Mouse (Mus musculus) cerebral cortex, adult 2 months (tissue): ENCODE results near the gene Tbc1d22a.

Source experiments
- WGBS: fragments of 180-500 bp; shearing (Covaris S2); methylation state at CpG from one replicate; pipeline ENCODE4 v1.1.7; 2018; 5-methylcytosine and 5-hydroxymethylcytosine counted together

Tbc1d22a gene

DNA sequence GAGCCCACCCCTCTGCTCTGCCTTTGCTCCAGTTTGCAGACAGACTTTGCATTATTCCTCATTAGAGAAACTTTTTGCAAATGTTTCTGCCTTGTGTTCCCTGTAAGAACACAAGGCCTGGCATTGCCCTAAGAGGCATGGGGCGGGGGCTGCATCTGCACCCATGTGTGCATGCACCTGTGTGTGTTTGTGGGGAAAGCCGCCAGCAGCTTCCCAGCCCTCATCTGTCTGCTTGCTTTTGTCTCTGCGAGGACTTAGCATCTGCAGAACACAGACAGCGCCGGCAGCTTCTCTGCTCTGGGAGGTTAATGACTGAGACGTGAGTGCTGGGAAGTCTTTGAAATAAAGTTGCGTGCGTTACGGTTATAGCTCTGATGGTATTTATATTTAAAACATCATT, 120.5 kb downstream of the Tbc1d22a start:
- 96% methylated on average over 9 of the region's 9 CpGs for WGBS

DNA sequence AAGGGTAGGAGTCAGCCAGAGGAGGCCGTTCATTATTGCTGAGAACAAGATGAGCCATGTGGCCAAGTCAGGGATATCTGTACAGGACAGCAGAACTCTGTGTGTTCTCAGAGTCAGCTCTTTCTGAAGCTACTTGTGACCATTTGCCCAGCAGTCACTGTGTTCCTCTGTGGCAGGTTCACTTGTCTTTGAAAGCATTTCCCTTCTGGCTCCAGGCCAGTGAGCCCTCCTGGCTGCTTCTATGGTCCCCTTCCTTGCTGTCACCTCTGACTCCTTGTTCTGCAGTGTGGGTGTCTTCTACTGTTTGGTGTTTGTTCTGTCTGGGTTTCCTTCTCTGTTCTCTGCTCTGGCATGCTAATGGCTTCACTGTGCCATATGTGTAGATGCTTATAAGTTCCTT, 121.5 kb downstream of the Tbc1d22a start:
- WGBS: 44% methylated on average over 1 of the region's 1 CpGs

DNA sequence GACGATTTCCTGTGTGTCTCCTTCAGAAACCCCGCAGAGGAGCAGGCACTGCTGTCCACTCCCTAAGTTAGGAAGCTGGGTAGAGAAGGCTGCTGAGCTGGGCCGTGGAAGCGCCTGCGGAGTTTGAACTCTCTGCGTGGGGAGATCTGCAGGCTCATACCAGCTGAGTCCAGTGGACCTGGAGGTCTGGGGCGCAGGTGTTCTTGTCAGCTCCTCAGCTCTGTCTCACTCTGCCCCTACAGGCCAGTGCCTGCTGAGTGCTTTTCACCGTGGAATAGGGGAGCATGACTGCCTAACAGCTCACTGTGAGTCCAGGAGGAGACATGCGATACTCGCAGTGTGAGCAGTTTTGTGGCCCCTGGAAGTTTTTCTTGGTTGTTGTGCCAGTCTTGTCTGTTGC, 123.5 kb downstream of the Tbc1d22a start:
- 91% methylated on average over 10 of the region's 10 CpGs for WGBS

DNA sequence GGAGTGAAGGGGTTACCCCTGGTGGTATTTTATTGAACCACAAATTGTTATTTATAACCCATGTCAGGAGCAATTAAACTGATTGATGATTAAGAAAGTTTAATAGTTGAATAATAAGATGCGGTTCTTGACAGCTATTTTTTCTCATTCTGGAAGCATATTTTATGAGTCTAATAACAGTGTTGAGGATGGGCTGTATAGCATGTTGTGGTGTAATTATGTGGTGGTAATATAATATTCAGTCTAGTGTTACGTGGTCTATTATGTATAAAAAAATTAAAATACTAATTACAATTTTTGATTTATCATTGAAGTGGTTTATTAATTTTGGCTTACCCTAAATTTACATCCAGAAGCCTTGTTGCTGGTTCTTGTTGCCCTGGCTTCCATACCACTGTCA, 125.5 kb downstream of the Tbc1d22a start:
- WGBS: 98% methylated on average over 2 of the region's 2 CpGs

DNA sequence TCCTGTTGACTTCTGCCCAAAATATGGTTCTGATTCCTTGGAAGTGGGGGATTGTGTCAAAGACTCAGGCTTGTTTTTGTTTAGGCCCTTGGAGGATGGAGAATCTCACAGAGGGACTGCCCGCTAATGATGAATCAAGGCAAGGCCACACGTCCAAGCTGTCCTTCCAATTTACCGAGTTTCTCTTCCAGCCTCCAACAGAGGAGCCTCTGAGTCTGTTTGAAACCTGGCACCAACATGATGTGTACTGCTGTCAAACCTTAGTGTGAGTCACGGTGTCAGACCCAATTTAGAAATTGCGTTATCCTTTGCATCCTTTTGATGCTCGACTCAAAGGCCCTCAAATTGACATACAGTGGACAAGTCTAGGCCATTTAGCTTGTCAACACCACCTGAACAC, 126.5 kb downstream of the Tbc1d22a start:
- WGBS: 78% methylated on average over 6 of the region's 6 CpGs

- 81% methylated on average over 8 of the region's 8 CpGs for WGBS
These were observed 128.5 kb downstream of the Tbc1d22a start for GRCm38 (mm10) chr15:86342637-86343375.

GRCm38 (mm10) chr15:86344906-86345331, 130.7 kb downstream of the Tbc1d22a start:
- 33% methylated on average over 8 of the region's 8 CpGs for WGBS

DNA sequence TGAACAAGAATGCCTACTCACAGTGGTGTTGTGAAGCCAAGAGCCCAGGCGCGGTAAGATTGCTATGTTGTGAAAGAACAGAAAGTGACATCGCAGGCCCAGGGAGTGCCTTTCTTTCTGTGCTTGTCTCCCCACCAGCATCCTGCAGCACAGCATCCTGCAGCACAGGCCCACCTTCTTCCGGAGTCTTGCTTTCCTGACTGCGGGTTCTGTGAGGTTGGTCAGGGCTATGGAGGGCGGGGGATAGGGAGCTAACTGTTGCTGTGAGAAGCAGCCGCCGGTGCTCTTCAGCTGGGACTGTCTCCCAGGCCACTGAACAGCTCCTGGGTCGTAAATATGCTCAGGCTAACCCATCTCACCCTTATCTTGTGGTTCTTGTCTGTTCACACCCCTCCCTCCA, 131.6 kb downstream of the Tbc1d22a start:
- WGBS: 74% methylated on average over 9 of the region's 9 CpGs

DNA sequence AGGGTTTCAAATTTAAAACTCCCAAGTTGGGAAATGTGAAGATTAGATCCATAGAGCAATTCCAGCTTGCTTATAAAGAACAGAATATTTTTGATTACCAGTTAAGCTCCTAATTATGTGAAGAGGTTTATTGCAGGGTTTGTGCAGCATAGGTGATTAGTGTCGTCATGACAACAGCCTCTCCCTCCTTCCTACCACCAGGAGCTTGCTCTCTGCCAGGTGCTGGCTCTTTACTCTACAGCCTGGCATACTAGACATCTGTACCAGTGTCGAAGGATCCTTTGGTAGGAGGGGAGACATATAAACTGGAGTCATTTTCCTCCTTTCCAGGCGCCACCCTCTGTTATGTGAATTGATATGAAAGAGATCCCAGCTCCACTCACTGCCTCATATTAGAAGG, 132.3 kb downstream of the Tbc1d22a start:
- WGBS: 81% methylated on average over 3 of the region's 3 CpGs

- 91% methylated on average over 2 of the region's 2 CpGs for WGBS
These were observed 140.7 kb downstream of the Tbc1d22a start for GRCm38 (mm10) chr15:86354932-86355331.

GRCm38 (mm10) chr15:86355857-86356256, 141.6 kb downstream of the Tbc1d22a start:
- 80% methylated on average over 2 of the region's 2 CpGs for WGBS

DNA sequence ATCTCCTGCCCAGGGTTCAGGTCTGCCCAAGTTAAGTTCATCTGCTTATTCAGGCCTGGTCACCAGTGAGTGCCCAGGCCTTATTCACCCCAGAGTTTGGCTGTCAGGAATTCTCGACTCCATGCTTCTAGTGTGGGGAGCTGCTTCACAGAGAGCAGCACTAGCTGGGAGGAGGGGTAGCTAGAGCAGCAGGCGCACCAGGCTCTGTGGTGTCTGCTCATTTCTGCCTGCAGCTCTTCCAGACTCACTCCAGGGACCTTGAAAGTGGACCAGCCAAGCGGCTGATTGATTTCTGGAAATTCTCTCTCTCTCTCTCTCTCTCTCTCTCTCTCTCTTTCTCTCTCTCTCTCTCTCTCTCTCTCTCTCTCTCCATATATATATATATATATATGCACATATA, 146.1 kb downstream of the Tbc1d22a start:
- WGBS: 95% methylated on average over 3 of the region's 3 CpGs

GRCm38 (mm10) chr15:86362306-86363150, 148.3 kb downstream of the Tbc1d22a start:
- WGBS: 50% methylated on average over 10 of the region's 10 CpGs

GRCm38 (mm10) chr15:86363841-86364295, 149.6 kb downstream of the Tbc1d22a start:
- 35% methylated on average over 4 of the region's 4 CpGs for WGBS

DNA sequence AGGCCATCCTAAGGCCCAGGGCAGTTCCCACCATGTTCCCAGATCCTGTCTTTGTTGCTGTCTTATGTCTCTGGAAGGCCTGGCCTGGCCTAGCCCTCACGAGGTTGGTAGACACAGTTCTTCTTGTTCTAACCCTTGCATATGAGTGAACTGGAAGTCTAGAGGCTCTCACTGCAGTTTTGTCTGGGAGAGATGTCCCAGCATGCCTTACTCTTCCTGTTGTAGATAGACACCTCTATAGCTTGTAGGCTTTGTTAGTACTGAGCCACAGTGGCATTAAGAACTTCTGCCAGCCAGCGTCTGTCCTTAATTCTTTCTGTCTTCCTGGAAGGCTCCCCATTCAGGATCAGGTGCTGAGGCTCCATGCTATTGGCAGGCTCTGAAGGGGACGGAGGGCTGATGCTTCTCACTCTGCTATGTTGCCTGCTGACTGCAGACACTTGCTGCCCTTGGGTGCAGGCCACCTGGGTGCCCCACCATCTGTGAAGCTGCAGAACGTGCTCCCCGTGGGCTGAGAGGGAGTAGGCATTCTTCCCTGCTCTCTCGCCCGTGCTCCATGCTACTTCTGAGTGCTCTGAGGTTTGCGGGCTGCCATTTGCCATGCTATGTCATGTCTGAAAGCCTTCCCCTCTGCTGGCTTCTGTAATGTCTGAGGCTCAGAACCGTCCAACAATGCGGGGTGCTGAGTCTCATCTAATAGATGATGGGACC, 150.8 kb downstream of the Tbc1d22a start:
- 83% methylated on average over 10 of the region's 10 CpGs for WGBS

DNA sequence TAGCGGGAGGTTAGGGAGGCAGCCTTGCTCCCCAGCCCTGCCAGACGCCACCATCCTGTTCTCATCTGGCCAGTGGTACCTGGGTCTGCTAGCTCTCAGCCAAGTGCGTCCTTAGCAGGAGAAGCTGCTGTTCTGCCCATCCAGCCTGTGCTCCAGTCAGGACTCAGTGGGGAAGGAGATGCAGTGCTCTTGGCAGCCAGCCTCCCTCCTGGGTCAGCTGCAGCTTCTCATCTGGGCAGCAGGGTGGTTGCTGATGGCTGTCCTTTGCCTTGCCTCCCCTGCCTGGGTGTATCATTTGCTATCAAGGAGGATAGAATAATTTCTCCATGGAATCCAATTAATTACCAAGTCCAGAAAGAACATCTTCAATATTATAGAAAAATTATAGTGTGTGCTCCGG, 152.5 kb downstream of the Tbc1d22a start:
- WGBS: 92% methylated on average over 4 of the region's 4 CpGs

- 74% methylated on average over 8 of the region's 8 CpGs for WGBS
These were observed 153.0 kb downstream of the Tbc1d22a start for GRCm38 (mm10) chr15:86367247-86367646.

DNA sequence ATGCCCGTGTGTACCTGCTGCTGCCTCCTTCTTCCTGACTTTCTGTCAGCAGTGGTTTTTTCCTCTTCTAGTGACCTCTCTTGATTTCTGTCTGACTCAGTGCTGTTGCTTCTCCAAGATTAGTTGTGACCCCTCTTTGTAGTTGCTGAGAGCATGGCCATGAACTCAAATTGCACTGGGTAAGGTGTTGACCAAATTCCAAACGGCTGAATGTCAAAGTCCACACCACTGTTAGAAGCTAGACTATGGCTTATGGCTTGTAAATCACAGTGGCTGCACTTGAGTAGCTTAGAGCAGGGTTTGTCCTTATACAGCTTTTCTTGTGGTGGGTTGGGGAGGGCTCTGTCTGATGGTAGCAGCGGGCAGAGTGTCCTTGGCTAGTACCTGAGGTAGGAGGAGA, 156.6 kb downstream of the Tbc1d22a start:
- 90% methylated on average over 3 of the region's 3 CpGs for WGBS

- 87% methylated on average over 3 of the region's 3 CpGs for WGBS
These were observed 161.0 kb downstream of the Tbc1d22a start for GRCm38 (mm10) chr15:86375262-86375661.

GRCm38 (mm10) chr15:86375860-86376394, 161.7 kb downstream of the Tbc1d22a start:
- WGBS: 95% methylated on average over 6 of the region's 6 CpGs

DNA sequence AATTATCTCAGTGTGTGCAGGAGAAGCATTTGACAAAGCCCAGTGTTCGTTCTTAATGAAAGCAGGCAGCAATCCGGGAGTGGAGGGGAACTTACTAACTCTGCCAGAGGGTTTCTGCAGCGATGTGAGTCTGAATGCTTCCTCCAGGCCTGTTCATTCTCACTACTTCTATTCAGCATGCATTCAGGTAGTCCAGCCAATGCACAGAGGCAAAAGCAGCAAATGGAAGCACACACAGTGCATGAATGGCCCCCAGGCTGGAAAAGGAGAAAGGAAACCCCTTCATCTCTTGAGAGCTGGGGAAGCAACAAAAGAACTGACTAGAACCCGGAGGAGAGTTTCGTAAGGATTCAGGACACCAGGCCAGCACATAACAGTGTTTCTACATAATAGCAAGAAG, 169.0 kb downstream of the Tbc1d22a start:
- 81% methylated on average over 5 of the region's 5 CpGs for WGBS

GRCm38 (mm10) chr15:86385436-86385835, 171.2 kb downstream of the Tbc1d22a start:
- 77% methylated on average over 2 of the region's 2 CpGs for WGBS
